Mouse (Mus musculus) ES-Bruce4 (cell line): ENCODE measurements at regions not wholly inside any gene's neighbourhood (a gene's known extent, or its start where the extent isn't known, plus 50 kb on each side); places are given as distances from the start of the nearest gene placed in this dataset.

Experiments
- H3K27ac ChIP-seq: 2 replicates; pipeline ENCODE4 v1.5.1; 2012; ENCODE audit warnings: low read length, inconsistent platforms; ENCODE audit not compliant: insufficient read depth
- H3K27me3 ChIP-seq: 2 replicates; pipeline ENCODE4 v1.6.1; 2012; ENCODE audit warnings: mild to moderate bottlenecking, low read length, inconsistent platforms; ENCODE audit not compliant: control insufficient read depth, poor library complexity, insufficient read depth, severe bottlenecking
- H3K36me3 ChIP-seq: 2 replicates; pipeline ENCODE4 v1.6.1; 2012; ENCODE audit warnings: inconsistent platforms, mild to moderate bottlenecking, low read length, moderate library complexity; ENCODE audit not compliant: control insufficient read depth, poor library complexity, insufficient read depth, severe bottlenecking
- H3K4me1 ChIP-seq: one replicate; pipeline ENCODE4 v1.8.1; 2011; ENCODE audit warnings: low read length; ENCODE audit not compliant: control insufficient read depth, insufficient read depth
- H3K4me3 ChIP-seq: 2 replicates; pipeline ENCODE4 v1.5.1; 2011; ENCODE audit warnings: low read depth, mild to moderate bottlenecking, low read length
- H3K9ac ChIP-seq: 2 replicates; pipeline ENCODE4 v1.6.1; 2012; ENCODE audit warnings: low read depth, mild to moderate bottlenecking, inconsistent platforms; ENCODE audit not compliant: poor library complexity, severe bottlenecking
- H3K9me3 ChIP-seq: replicated peaks from 2 replicates; pipeline ENCODE4 v1.6.1; 2012; ENCODE audit warnings: mild to moderate bottlenecking, low read length, inconsistent platforms; ENCODE audit not compliant: control insufficient read depth, poor library complexity, insufficient read depth, severe bottlenecking
- CTCF ChIP-seq: IDR thresholded peaks from one replicate; pipeline ENCODE4 v1.8.1; 2011; ENCODE audit warnings: low read depth, low read length
- EP300 ChIP-seq: IDR thresholded peaks from 2 replicates; pipeline ENCODE4 v1.6.1; 2011; ENCODE audit warnings: low read depth, low read length; ENCODE audit not compliant: insufficient read depth
- POLR2A ChIP-seq: IDR thresholded peaks from one replicate; pipeline ENCODE4 v1.8.1; 2011; ENCODE audit warnings: low read length; ENCODE audit not compliant: insufficient read depth

DNA sequence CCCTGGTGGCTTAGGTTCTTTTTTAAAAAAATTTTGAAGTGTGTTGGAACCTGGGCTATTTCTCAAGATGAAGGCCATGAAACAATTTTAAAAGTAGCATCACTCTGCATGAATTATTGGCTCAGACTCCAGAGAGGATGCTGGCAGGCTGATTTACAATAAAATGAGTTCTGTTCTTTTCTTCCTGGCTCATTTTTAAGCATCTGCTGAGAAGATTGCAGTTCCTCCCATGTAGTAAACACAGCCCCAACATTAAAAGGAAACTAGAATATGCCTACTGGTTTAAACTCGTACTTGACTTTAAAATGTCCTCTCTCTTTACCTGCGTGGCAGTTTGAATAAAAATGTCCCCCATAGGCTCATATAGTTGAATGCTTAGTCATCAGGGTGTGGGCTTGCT is 249.3 kb downstream of the 1700009N14Rik start:
- H3K4me1 ChIP-seq = no peaks in the 10 kb centered on the region
- H3K9ac ChIP-seq = no peak overlapping the region
- H3K9me3 ChIP-seq = no peaks in the 10 kb centered on the region
- no peak overlapping the region for H3K27ac ChIP-seq
- TF ChIP-seq CTCF = no peak
- no peak for TF ChIP-seq POLR2A
- TF ChIP-seq EP300 = no peak
- no peak overlapping the region for H3K4me3 ChIP-seq
- no peaks in the 10 kb centered on the region for H3K27me3 ChIP-seq
- H3K36me3 ChIP-seq = no peaks in the 10 kb centered on the region

DNA sequence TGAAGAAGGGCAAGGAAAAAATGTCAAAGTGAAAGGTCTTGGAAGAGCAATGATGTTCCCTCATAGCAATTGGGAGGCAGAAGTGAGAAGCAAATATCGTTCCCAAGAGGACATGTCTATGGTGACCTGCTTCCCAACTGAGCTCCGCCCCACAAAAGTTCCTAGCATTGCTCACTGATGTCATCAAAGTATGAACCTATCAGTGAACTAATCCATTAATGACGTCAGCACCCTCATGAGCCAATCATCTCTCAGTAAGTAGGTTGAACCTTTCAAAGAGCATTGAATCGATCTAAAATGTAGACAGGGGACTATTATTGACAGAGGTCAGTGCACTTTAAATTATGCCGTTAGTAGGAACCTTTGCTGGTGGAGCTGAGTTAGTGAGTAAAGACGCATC is 267.4 kb downstream of the 1700009N14Rik start:
- Histone ChIP-seq H3K9me3 (peaks cover 13% of the 10 kb centered on the region), H3K9ac (no peak overlapping the region), H3K4me1 (no peaks in the 10 kb centered on the region), H3K4me3 (no peak overlapping the region), H3K36me3 (no peaks in the 10 kb centered on the region), H3K27me3 (no peaks in the 10 kb centered on the region), H3K27ac (no peak overlapping the region)
- TF ChIP-seq EP300 (no peak), CTCF (no peak), POLR2A (no peak)

DNA sequence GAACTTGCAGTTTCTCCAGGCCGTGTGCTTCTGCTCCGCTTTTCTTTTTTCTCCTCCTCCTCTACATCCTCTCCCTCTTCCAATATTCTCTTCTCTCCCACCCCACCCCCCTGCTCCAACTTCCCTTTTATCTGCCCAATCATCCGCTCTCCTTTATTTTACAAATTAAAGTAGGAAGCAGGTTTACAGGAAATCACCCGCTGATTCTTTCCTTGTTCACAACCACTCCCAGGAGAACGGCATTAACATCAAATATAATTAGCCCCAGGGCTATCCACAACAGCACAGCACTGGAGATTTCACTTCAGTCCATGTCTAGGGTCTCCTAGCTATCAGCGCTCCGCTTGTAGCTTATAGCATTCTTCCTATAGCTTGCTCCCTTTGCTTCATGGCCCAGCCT is 268.6 kb downstream of the 1700009N14Rik start:
- Histone ChIP-seq H3K9me3 (peaks cover 13% of the 10 kb centered on the region), H3K27ac (no peak overlapping the region; the same call in 1 of the 2 replicates)
- TF ChIP-seq EP300 (no peak), CTCF (no peak), POLR2A (no peak)

GRCm38 (mm10) chr4:39719951-39720350 is 269.9 kb downstream of the 1700009N14Rik start:
- H3K36me3 ChIP-seq = no peaks in the 10 kb centered on the region
- H3K9me3 ChIP-seq = peaks cover 16% of the 10 kb centered on the region
- H3K4me3 ChIP-seq = no peak overlapping the region
- TF ChIP-seq POLR2A (no peak), CTCF (no peak), EP300 (no peak)
- H3K27ac ChIP-seq = no peak overlapping the region
- H3K4me1 ChIP-seq = no peaks in the 10 kb centered on the region
- H3K27me3 ChIP-seq = no peaks in the 10 kb centered on the region
- H3K9ac ChIP-seq = no peak overlapping the region

More for the DNA sequence above, 268.6 kb downstream of the 1700009N14Rik start:
- Histone ChIP-seq H3K36me3 (no peaks in the 10 kb centered on the region), H3K9ac (no peak overlapping the region), H3K27me3 (no peaks in the 10 kb centered on the region), H3K4me3 (no peak overlapping the region), H3K4me1 (no peaks in the 10 kb centered on the region)

- Histone ChIP-seq H3K27me3 (no peaks in the 10 kb centered on the region), H3K4me3 (no peak overlapping the region), H3K36me3 (no peaks in the 10 kb centered on the region), H3K27ac (no peak overlapping the region), H3K4me1 (no peaks in the 10 kb centered on the region), H3K9ac (no peak overlapping the region), H3K9me3 (peaks cover 16% of the 10 kb centered on the region)
- TF ChIP-seq EP300 (no peak), POLR2A (no peak), CTCF (no peak)
These were observed 271.4 kb downstream of the 1700009N14Rik start for GRCm38 (mm10) chr4:39721524-39721923.

- Histone ChIP-seq H3K4me3 (no peak overlapping the region), H3K27ac (no peak overlapping the region), H3K27me3 (no peaks in the 10 kb centered on the region), H3K9ac (no peak overlapping the region), H3K36me3 (no peaks in the 10 kb centered on the region), H3K9me3 (peaks cover 6% of the 10 kb centered on the region), H3K4me1 (no peaks in the 10 kb centered on the region)
- no peak for TF ChIP-seq EP300
- no peak for TF ChIP-seq CTCF
These were observed 315.5 kb downstream of the 1700009N14Rik start for GRCm38 (mm10) chr4:39765586-39765985.

GRCm38 (mm10) chr4:39791096-39791495 is 341.0 kb downstream of the 1700009N14Rik start:
- Histone ChIP-seq H3K9me3 (no peaks in the 10 kb centered on the region), H3K27ac (no peak overlapping the region), H3K9ac (no peak overlapping the region), H3K27me3 (no peaks in the 10 kb centered on the region), H3K36me3 (no peaks in the 10 kb centered on the region), H3K4me1 (no peaks in the 10 kb centered on the region), H3K4me3 (no peak overlapping the region)
- TF ChIP-seq POLR2A (no peak), EP300 (no peak), CTCF (no peak)
